ENCODE assay signal across 10 mouse cellular contexts in genomic region chr12:104584408-104584807, GRCm38 (mm10).
DNase-seq lines count a peak whose midpoint lies in the region; ATAC-seq and TF ChIP-seq lines count a peak whose summit lies in the region.
"Had no signal": no experiment of that assay in that cellular context is flagged by ENCODE, and none has a peak within 500 bp of the region (broad histone marks: within the 10 kb centered on the region; RNA-seq: fewer than 3 reads in every experiment).

No protein-coding gene starts in this region.

- H3K9me3 ChIP-seq in forebrain, embryonic 14.5 days (replicated peaks; ENCODE audit: control insufficient read depth, low read length), result no peaks in the 10 kb centered on the region
- no peaks in the 10 kb centered on the region for H3K9me3 ChIP-seq in forebrain, embryonic 12.5 days
- no peaks in the 10 kb centered on the region for H3K9me3 ChIP-seq in kidney, postnatal 0 days (replicated peaks; ENCODE audit: low read length)
- H3K9me3 ChIP-seq in embryonic facial prominence, embryonic 12.5 days, result no peaks in the 10 kb centered on the region
- no peaks in the 10 kb centered on the region for H3K9me3 ChIP-seq in midbrain, embryonic 12.5 days

- H3K36me3 ChIP-seq in forebrain, embryonic 14.5 days (ENCODE audit: control insufficient read depth, insufficient read depth, low read length), result no peaks in the 10 kb centered on the region
- no peaks in the 10 kb centered on the region for H3K36me3 ChIP-seq in forebrain, embryonic 12.5 days (replicated peaks)
- no peaks in the 10 kb centered on the region for H3K36me3 ChIP-seq in kidney, postnatal 0 days (ENCODE audit: insufficient read depth, low read length)
- no peaks in the 10 kb centered on the region for H3K36me3 ChIP-seq in embryonic facial prominence, embryonic 12.5 days
- H3K36me3 ChIP-seq in midbrain, embryonic 12.5 days, result no peaks in the 10 kb centered on the region

- no peak for TF ChIP-seq CTCF in kidney, postnatal 0 days (IDR thresholded peaks at IDR 0.05; ENCODE audit: low read depth)

- no peak overlapping the region for H3K4me3 ChIP-seq in forebrain, embryonic 14.5 days (ENCODE audit: low read depth, low read length)
- H3K4me3 ChIP-seq in forebrain, embryonic 12.5 days (replicated peaks), result no peak overlapping the region; the same call in 1 of the 2 replicates
- H3K4me3 ChIP-seq in kidney, postnatal 0 days (replicated peaks; ENCODE audit: low read depth, low read length), result no peak overlapping the region
- H3K4me3 ChIP-seq in embryonic facial prominence, embryonic 12.5 days, result no peak overlapping the region
- H3K4me3 ChIP-seq in midbrain, embryonic 12.5 days, result 0 out of 2 replicates have a peak overlapping the region, but pooled peaks have one; percentile 2

- 0 out of 2 replicates have a peak, but pooled peaks cover 6% of the 10 kb centered on the region for H3K27me3 ChIP-seq in forebrain, embryonic 14.5 days (replicated peaks; ENCODE audit: control insufficient read depth, insufficient read depth, low read length)
- peaks cover 31% of the 10 kb centered on the region for H3K27me3 ChIP-seq in forebrain, embryonic 12.5 days
- H3K27me3 ChIP-seq in kidney, postnatal 0 days (ENCODE audit: insufficient read depth, low read length), result no peaks in the 10 kb centered on the region
- H3K27me3 ChIP-seq in embryonic facial prominence, embryonic 12.5 days, result 0 out of 2 replicates have a peak, but pooled peaks cover 9% of the 10 kb centered on the region
- peaks cover 8% of the 10 kb centered on the region; the same call in 1 of the 2 replicates for H3K27me3 ChIP-seq in midbrain, embryonic 12.5 days

- 80% methylated on average over 9 of the region's 9 CpGs for WGBS in forebrain, embryonic 14.5 days
- 80% methylated on average over 9 of the region's 9 CpGs for WGBS in forebrain, embryonic 12.5 days
- 63% methylated on average over 9 of the region's 9 CpGs for WGBS in kidney, postnatal 0 days
- 48% methylated on average over 9 of the region's 9 CpGs for WGBS in embryonic facial prominence, embryonic 12.5 days
- WGBS in midbrain, embryonic 12.5 days, result 69% methylated on average over 9 of the region's 9 CpGs

- peak overlapping the region; percentile 5; the same call in 1 of the 2 replicates for H3K4me2 ChIP-seq in forebrain, embryonic 14.5 days (ENCODE audit: low read length)
- no peak overlapping the region for H3K4me2 ChIP-seq in forebrain, embryonic 12.5 days
- 0 out of 2 replicates have a peak overlapping the region, but pooled peaks have one; percentile 13 for H3K4me2 ChIP-seq in kidney, postnatal 0 days (ENCODE audit: low read length)
- 0 out of 2 replicates have a peak overlapping the region, but pooled peaks have one; percentile 15 for H3K4me2 ChIP-seq in embryonic facial prominence, embryonic 12.5 days (replicated peaks)
- H3K4me2 ChIP-seq in midbrain, embryonic 12.5 days (replicated peaks), result peak overlapping the region; percentile 15; the same call in 1 of the 2 replicates

- H3K9ac ChIP-seq in forebrain, embryonic 14.5 days (ENCODE audit: low read length), result no peak overlapping the region
- no peak overlapping the region for H3K9ac ChIP-seq in forebrain, embryonic 12.5 days
- no peak overlapping the region for H3K9ac ChIP-seq in kidney, postnatal 0 days (ENCODE audit: low read depth, low read length)
- no peak overlapping the region for H3K9ac ChIP-seq in embryonic facial prominence, embryonic 12.5 days
- no peak overlapping the region for H3K9ac ChIP-seq in midbrain, embryonic 12.5 days (replicated peaks)
- H3K9ac ChIP-seq: liver, embryonic 14.5 days had no signal

- H3K4me1 ChIP-seq in forebrain, embryonic 14.5 days (ENCODE audit: control insufficient read depth, insufficient read depth, low read length), result no peaks in the 10 kb centered on the region
- peaks cover 5% of the 10 kb centered on the region; the same call in 1 of the 2 replicates for H3K4me1 ChIP-seq in forebrain, embryonic 12.5 days
- H3K4me1 ChIP-seq in kidney, postnatal 0 days (replicated peaks; ENCODE audit: insufficient read depth, low read length), result no peaks in the 10 kb centered on the region
- peaks cover 16% of the 10 kb centered on the region for H3K4me1 ChIP-seq in embryonic facial prominence, embryonic 12.5 days
- H3K4me1 ChIP-seq in midbrain, embryonic 12.5 days, result peaks cover 3% of the 10 kb centered on the region; the same call in 1 of the 2 replicates

- no peak for DNase-seq in forebrain, embryonic 14.5 days (ENCODE audit: low spot score)
- DNase-seq in kidney, postnatal 0 days (ENCODE audit: low spot score), result no peak
- DNase-seq in kidney, adult 8-10 months, result no peak
- DNase-seq in gastrocnemius, postnatal 10 days, result no peak
- no peak for DNase-seq in B cell, adult 2 months
- DNase-seq: adrenal gland, postnatal 14 days had no signal

- no peak for ATAC-seq in forebrain, embryonic 14.5 days
- ATAC-seq in forebrain, embryonic 12.5 days (ENCODE audit: low FRiP score), result no peak
- no peak for ATAC-seq in kidney, postnatal 0 days (replicated peaks; ENCODE audit: low FRiP score, low read depth)
- ATAC-seq in embryonic facial prominence, embryonic 12.5 days (ENCODE audit: insufficient number of reproducible peaks, insufficient read depth, low FRiP score, low TSS enrichment), result no peak
- ATAC-seq in midbrain, embryonic 12.5 days (ENCODE audit: low FRiP score, low read depth), result no peak

- H3K27ac ChIP-seq in forebrain, embryonic 14.5 days (ENCODE audit: low read depth, low read length), result no peak overlapping the region
- H3K27ac ChIP-seq in forebrain, embryonic 12.5 days, result no peak overlapping the region
- H3K27ac ChIP-seq in kidney, postnatal 0 days, result no peak overlapping the region
- peak overlapping the region; percentile 11; the same call in 1 of the 2 replicates for H3K27ac ChIP-seq in embryonic facial prominence, embryonic 12.5 days
- H3K27ac ChIP-seq in midbrain, embryonic 12.5 days (replicated peaks), result no peak overlapping the region
- H3K27ac ChIP-seq: liver, embryonic 14.5 days had no signal
